Mouse (Mus musculus): Measurements from ENCODE around the gene Rwdd2a. TPM values are rescaled to one million over a fixed set of nuclear protein-coding genes. Genes with fewer than 3 reads are reported as not detected.

The Rwdd2a gene
- 1.5 and 2.2 TPM in 2 replicates for polyA plus RNA-seq (2014; fragmentation: Nextera tagmentation; extraction: Ambion mirVana)

- H3K9ac ChIP-seq (ENCODE audit: low read length), result peak within 1 kb of the TSS; percentile 46
- ATAC-seq (ENCODE audit: insufficient number of reproducible peaks, low FRiP score, low TSS enrichment, low read depth) (peak; percentile 97), DNase-seq (ENCODE audit: low spot score) (peak; percentile 96)
- H3K9me3 ChIP-seq (ENCODE audit: control insufficient read depth, low read length), result no peaks in the 10 kb centered on the region
- H3K4me3 ChIP-seq (ENCODE audit: low read depth, low read length), result peak within 1 kb of the TSS; percentile 61
- H3K4me2 ChIP-seq (ENCODE audit: low read depth, severe bottlenecking), result peak within 1 kb of the TSS; percentile 99
- WGBS, result under 1% methylated on average over 57 of the region's 59 CpGs
- peaks cover 3% of the 10 kb centered on the region; the same call in 1 of the 2 replicates for H3K4me1 ChIP-seq (ENCODE audit: control insufficient read depth, insufficient read depth, low read length)
- H3K36me3 ChIP-seq (ENCODE audit: control insufficient read depth, insufficient read depth, low read length), result no peaks in the 10 kb centered on the region
- H3K27me3 ChIP-seq (ENCODE audit: control insufficient read depth, insufficient read depth, low read length), result no peaks in the 10 kb centered on the region
- no peak within 1 kb of the TSS for H3K27ac ChIP-seq (replicated peaks; ENCODE audit: low read depth, low read length)
Observed at GRCm38 (mm10) chr9:86571540-86572135, at the start of gene Rwdd2a, which contains the start of gene Pgm3. TSS of gene Rwdd2a (plus strand) at chr9:86571991. TSS of gene Pgm3 (minus strand) at chr9:86571842.

- H3K4me2 ChIP-seq (ENCODE audit: low read depth, severe bottlenecking), result no peak overlapping the region
- H3K9ac ChIP-seq (ENCODE audit: low read length), result no peak overlapping the region
- ATAC-seq (ENCODE audit: insufficient number of reproducible peaks, low FRiP score, low TSS enrichment, low read depth) (no peak), DNase-seq (ENCODE audit: low spot score) (no peak)
- no peaks in the 10 kb centered on the region for H3K4me1 ChIP-seq (ENCODE audit: control insufficient read depth, insufficient read depth, low read length)
- H3K36me3 ChIP-seq (ENCODE audit: control insufficient read depth, insufficient read depth, low read length), result no peaks in the 10 kb centered on the region; the same call in 1 of the 2 replicates
- H3K27ac ChIP-seq (replicated peaks; ENCODE audit: low read depth, low read length), result no peak overlapping the region
- H3K9me3 ChIP-seq (ENCODE audit: control insufficient read depth, low read length), result no peaks in the 10 kb centered on the region
- no peak overlapping the region for H3K4me3 ChIP-seq (ENCODE audit: low read depth, low read length)
- H3K27me3 ChIP-seq (ENCODE audit: control insufficient read depth, insufficient read depth, low read length), result no peaks in the 10 kb centered on the region
Observed at GRCm38 (mm10) chr9:86522335-86522734, 49.5 kb upstream of the Rwdd2a start.

GRCm38 (mm10) chr9:86525600-86525999 lies 46.2 kb upstream of the Rwdd2a start:
- H3K9me3 ChIP-seq (ENCODE audit: control insufficient read depth, low read length), result no peaks in the 10 kb centered on the region
- H3K4me2 ChIP-seq (ENCODE audit: low read depth, severe bottlenecking), result no peak overlapping the region
- WGBS, result 54% methylated on average over 2 of the region's 2 CpGs
- no peaks in the 10 kb centered on the region for H3K4me1 ChIP-seq (ENCODE audit: control insufficient read depth, insufficient read depth, low read length)
- ATAC-seq (ENCODE audit: insufficient number of reproducible peaks, low FRiP score, low TSS enrichment, low read depth), result no peak
- no peak overlapping the region for H3K4me3 ChIP-seq (ENCODE audit: low read depth, low read length)
- no peak overlapping the region for H3K27ac ChIP-seq (replicated peaks; ENCODE audit: low read depth, low read length)
- H3K9ac ChIP-seq (ENCODE audit: low read length), result no peak overlapping the region
- DNase-seq (ENCODE audit: low spot score), result no peak
- H3K36me3 ChIP-seq (ENCODE audit: control insufficient read depth, insufficient read depth, low read length), result no peaks in the 10 kb centered on the region; the same call in 1 of the 2 replicates
- no peaks in the 10 kb centered on the region for H3K27me3 ChIP-seq (ENCODE audit: control insufficient read depth, insufficient read depth, low read length)

GRCm38 (mm10) chr9:86534071-86534470 lies 37.7 kb upstream of the Rwdd2a start:
- no peak for ATAC-seq (ENCODE audit: insufficient number of reproducible peaks, low FRiP score, low TSS enrichment, low read depth)
- no peak overlapping the region for H3K27ac ChIP-seq (replicated peaks; ENCODE audit: low read depth, low read length)
- no peak for DNase-seq (ENCODE audit: low spot score)
- no peaks in the 10 kb centered on the region for H3K9me3 ChIP-seq (ENCODE audit: control insufficient read depth, low read length)
- H3K36me3 ChIP-seq (ENCODE audit: control insufficient read depth, insufficient read depth, low read length), result no peaks in the 10 kb centered on the region
- WGBS, result 86% methylated on average over 5 of the region's 5 CpGs
- no peak overlapping the region for H3K4me3 ChIP-seq (ENCODE audit: low read depth, low read length)
- H3K9ac ChIP-seq (ENCODE audit: low read length), result no peak overlapping the region
- H3K27me3 ChIP-seq (ENCODE audit: control insufficient read depth, insufficient read depth, low read length), result no peaks in the 10 kb centered on the region
- no peaks in the 10 kb centered on the region for H3K4me1 ChIP-seq (ENCODE audit: control insufficient read depth, insufficient read depth, low read length)
- H3K4me2 ChIP-seq (ENCODE audit: low read depth, severe bottlenecking), result no peak overlapping the region

GRCm38 (mm10) chr9:86543451-86543850 lies 28.3 kb upstream of the Rwdd2a start:
- Histone ChIP-seq H3K4me3 (ENCODE audit: low read depth, low read length) (no peak overlapping the region), H3K4me1 (ENCODE audit: control insufficient read depth, insufficient read depth, low read length) (no peaks in the 10 kb centered on the region), H3K9ac (ENCODE audit: low read length) (no peak overlapping the region), H3K27me3 (ENCODE audit: control insufficient read depth, insufficient read depth, low read length) (no peaks in the 10 kb centered on the region), H3K4me2 (ENCODE audit: low read depth, severe bottlenecking) (no peak overlapping the region), H3K9me3 (ENCODE audit: control insufficient read depth, low read length) (no peaks in the 10 kb centered on the region), H3K27ac (replicated peaks; ENCODE audit: low read depth, low read length) (no peak overlapping the region), H3K36me3 (ENCODE audit: control insufficient read depth, insufficient read depth, low read length) (no peaks in the 10 kb centered on the region)
- WGBS, result 93% methylated on average over 3 of the region's 3 CpGs
- DNase-seq (ENCODE audit: low spot score) (no peak), ATAC-seq (ENCODE audit: insufficient number of reproducible peaks, low FRiP score, low TSS enrichment, low read depth) (no peak)

- no peaks in the 10 kb centered on the region for H3K4me1 ChIP-seq (ENCODE audit: control insufficient read depth, insufficient read depth, low read length)
- ATAC-seq (ENCODE audit: insufficient number of reproducible peaks, low FRiP score, low TSS enrichment, low read depth) (no peak), DNase-seq (ENCODE audit: low spot score) (no peak)
- H3K4me3 ChIP-seq (ENCODE audit: low read depth, low read length), result no peak overlapping the region
- H3K27me3 ChIP-seq (ENCODE audit: control insufficient read depth, insufficient read depth, low read length), result no peaks in the 10 kb centered on the region
- H3K36me3 ChIP-seq (ENCODE audit: control insufficient read depth, insufficient read depth, low read length), result no peaks in the 10 kb centered on the region
- no peak overlapping the region for H3K4me2 ChIP-seq (ENCODE audit: low read depth, severe bottlenecking)
- no peaks in the 10 kb centered on the region for H3K9me3 ChIP-seq (ENCODE audit: control insufficient read depth, low read length)
- no peak overlapping the region for H3K27ac ChIP-seq (replicated peaks; ENCODE audit: low read depth, low read length)
- no peak overlapping the region for H3K9ac ChIP-seq (ENCODE audit: low read length)
- WGBS, result 75% methylated on average over 1 of the region's 1 CpGs
Observed at GRCm38 (mm10) chr9:86544559-86544958, 27.2 kb upstream of the Rwdd2a start.

GRCm38 (mm10) chr9:86549637-86550162 lies 22.1 kb upstream of the Rwdd2a start:
- Histone ChIP-seq H3K9ac (ENCODE audit: low read length) (no peak overlapping the region), H3K4me2 (ENCODE audit: low read depth, severe bottlenecking) (no peak overlapping the region), H3K27me3 (ENCODE audit: control insufficient read depth, insufficient read depth, low read length) (no peaks in the 10 kb centered on the region), H3K27ac (replicated peaks; ENCODE audit: low read depth, low read length) (no peak overlapping the region), H3K4me1 (ENCODE audit: control insufficient read depth, insufficient read depth, low read length) (no peaks in the 10 kb centered on the region), H3K36me3 (ENCODE audit: control insufficient read depth, insufficient read depth, low read length) (peaks cover 6% of the 10 kb centered on the region; the same call in 1 of the 2 replicates), H3K4me3 (ENCODE audit: low read depth, low read length) (no peak overlapping the region), H3K9me3 (ENCODE audit: control insufficient read depth, low read length) (no peaks in the 10 kb centered on the region)
- ATAC-seq (ENCODE audit: insufficient number of reproducible peaks, low FRiP score, low TSS enrichment, low read depth) (no peak), DNase-seq (ENCODE audit: low spot score) (peak; percentile 13)
- 91% methylated on average over 5 of the region's 5 CpGs for WGBS

- H3K4me2 ChIP-seq (ENCODE audit: low read depth, severe bottlenecking), result no peak overlapping the region
- no peak overlapping the region for H3K9ac ChIP-seq (ENCODE audit: low read length)
- H3K4me1 ChIP-seq (ENCODE audit: control insufficient read depth, insufficient read depth, low read length), result no peaks in the 10 kb centered on the region
- 91% methylated on average over 3 of the region's 3 CpGs for WGBS
- peaks cover 6% of the 10 kb centered on the region; the same call in 1 of the 2 replicates for H3K36me3 ChIP-seq (ENCODE audit: control insufficient read depth, insufficient read depth, low read length)
- no peaks in the 10 kb centered on the region for H3K27me3 ChIP-seq (ENCODE audit: control insufficient read depth, insufficient read depth, low read length)
- DNase-seq (ENCODE audit: low spot score) (no peak), ATAC-seq (ENCODE audit: insufficient number of reproducible peaks, low FRiP score, low TSS enrichment, low read depth) (no peak)
- no peaks in the 10 kb centered on the region for H3K9me3 ChIP-seq (ENCODE audit: control insufficient read depth, low read length)
- no peak overlapping the region for H3K4me3 ChIP-seq (ENCODE audit: low read depth, low read length)
- H3K27ac ChIP-seq (replicated peaks; ENCODE audit: low read depth, low read length), result no peak overlapping the region
Observed at GRCm38 (mm10) chr9:86550717-86551116, 21.1 kb upstream of the Rwdd2a start.
